Mouse (Mus musculus) liver, adult 2 months (tissue): Measurements from ENCODE around the gene Armc7.

Experiments
- CTCF ChIP-seq: fragments of 200-500 bp; IDR thresholded peaks from 2 replicates; pipeline ENCODE4 v1.5.1; 2011; ENCODE audit warnings: low read depth, low read length, control low read depth
- POLR2A ChIP-seq: fragments of 200-500 bp; IDR thresholded peaks from 2 replicates; pipeline ENCODE4 v1.6.1; 2011; ENCODE audit warnings: low read length, control low read depth; ENCODE audit not compliant: insufficient read depth; ENCODE audit errors: extremely low read depth

GRCm38 (mm10) chr11:115488551-115489104 is 13.2 kb downstream of the Armc7 start:
- no peak for TF ChIP-seq POLR2A
- no peak for TF ChIP-seq CTCF
